Mouse (Mus musculus) ES-E14 (cell line): ENCODE measurements around the gene Gch1.

ENCODE experiments used
- HCFC1 ChIP-seq: IDR thresholded peaks from 2 replicates; pipeline ENCODE4 v1.6.1; 2012; ENCODE audit warnings: low read length, inconsistent platforms, borderline replicate concordance; ENCODE audit not compliant: insufficient read depth
- ZC3H11A ChIP-seq: IDR thresholded peaks from 2 replicates; pipeline ENCODE4 v1.6.1; 2012; ENCODE audit warnings: low read depth, mild to moderate bottlenecking, inconsistent platforms, low read length, borderline replicate concordance
- ZNF384 ChIP-seq: IDR thresholded peaks from 2 replicates; pipeline ENCODE4 v1.6.1; 2012; ENCODE audit warnings: low read depth, low read length, inconsistent platforms

- TF ChIP-seq ZC3H11A (no peak), ZNF384 (no peak), HCFC1 (no peak)
These were observed 23.5 kb downstream of the Gch1 start for GRCm38 (mm10) chr14:47165741-47166140.
